Mouse (Mus musculus) regulatory T cell (primary cell): Measurements from ENCODE around the gene Stoml1.
"Not testable (repeated sequence)": the region's sequence is repeated elsewhere in the genome, so short reads cannot be mapped to it uniquely, and the experiment has no call there.

ENCODE experiments used
- in situ Hi-C: fragments of 300-600 bp; cut with MboI, MseI; formaldehyde crosslinking; loops from one replicate; pipeline ENCODE4 v1.15.1; 2025; ENCODE audit warnings: high pct_unique_total_duplicates

Gene Stoml1

GRCm38 (mm10) chr9:58241780-58242485 lies 11.0 kb upstream of the Stoml1 start:
- in situ Hi-C loops, result loop anchor here (5.0 kb wide), 1 partner anchor 40 kb away; no protein-coding TSS in a partner anchor

DNA sequence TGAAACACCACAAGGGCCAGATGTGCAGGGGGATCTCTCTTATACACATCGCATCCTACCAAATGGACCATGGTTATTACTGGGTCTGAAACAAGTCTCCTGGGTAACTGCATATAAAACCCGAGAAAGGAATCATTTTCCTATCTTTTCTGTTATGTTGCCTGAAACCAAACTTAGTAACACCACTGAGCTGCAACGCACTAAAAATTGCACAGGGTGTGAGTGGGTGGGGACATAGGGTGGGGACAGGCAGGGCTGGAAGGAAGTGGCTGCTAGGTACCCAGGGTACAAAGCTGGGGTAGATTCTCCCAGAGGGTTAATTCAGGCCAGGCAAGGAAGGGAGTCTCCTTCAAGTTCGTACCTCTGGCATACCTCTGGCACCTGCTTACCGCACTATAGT lies 10.3 kb upstream of the Stoml1 start:
- in situ Hi-C loops, result loop anchor here (5.0 kb wide), 1 partner anchor 40 kb away; no protein-coding TSS in a partner anchor

DNA sequence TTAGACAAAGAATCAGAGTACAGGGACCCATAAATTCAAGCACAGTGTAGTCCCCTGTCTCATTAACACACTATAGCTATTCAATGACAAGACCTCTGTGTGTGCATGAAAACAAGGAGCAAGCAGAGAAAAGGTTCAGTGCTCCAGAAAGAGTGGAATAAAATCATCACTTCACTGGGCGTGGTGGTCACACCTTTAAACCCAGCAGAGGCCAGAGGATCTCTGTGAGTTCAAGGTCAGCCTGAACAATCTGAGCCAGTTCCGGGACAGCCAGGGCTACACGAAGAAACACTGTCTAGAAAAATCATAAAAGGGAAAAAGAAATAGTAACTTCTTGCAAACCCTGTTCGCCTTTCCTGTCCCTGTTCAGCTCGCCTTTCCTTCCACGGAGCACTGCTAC lies 9.3 kb upstream of the Stoml1 start:
- in situ Hi-C loops, result loop anchor here (5.0 kb wide), 1 partner anchor 39 kb away; no protein-coding TSS in a partner anchor

GRCm38 (mm10) chr9:58246083-58246591 lies 6.8 kb upstream of the Stoml1 start:
- in situ Hi-C loops, result no loop called here

- in situ Hi-C loops, result no loop called here
These were observed 5.8 kb upstream of the Stoml1 start for GRCm38 (mm10) chr9:58247064-58247759.

GRCm38 (mm10) chr9:58248746-58249413 lies 4.1 kb upstream of the Stoml1 start:
- in situ Hi-C loops, result no loop called here

DNA sequence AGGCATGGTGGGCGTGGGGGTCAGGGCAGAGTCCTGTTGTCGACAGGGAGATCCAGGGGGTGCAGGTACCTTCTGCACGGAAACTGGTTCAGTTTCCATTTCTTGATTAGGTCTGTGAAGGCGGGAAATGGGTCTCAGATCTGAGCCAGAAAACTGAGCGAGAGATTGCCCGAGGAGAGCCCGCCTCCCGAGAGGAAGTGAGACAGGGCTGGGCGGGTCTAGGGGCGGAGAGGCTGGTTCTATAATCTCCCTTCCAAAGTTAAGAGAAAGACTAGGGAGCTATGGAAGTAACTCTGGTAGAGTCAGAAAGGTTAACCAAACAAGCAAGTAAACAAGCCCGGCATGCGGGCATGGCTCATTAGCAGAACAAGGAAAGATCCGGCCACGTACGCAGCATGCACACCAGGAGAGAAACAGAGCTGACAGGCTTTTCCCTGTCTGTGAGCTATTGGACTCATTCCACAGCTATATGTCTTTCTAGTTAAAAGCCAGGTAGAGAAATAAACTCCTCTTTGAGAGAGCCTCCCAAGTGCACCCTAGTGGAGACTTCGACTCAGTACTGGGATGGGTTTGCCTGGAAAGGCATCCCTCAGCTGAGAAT lies 3.3 kb upstream of the Stoml1 start, which contains the start of gene Pml:
Gene Pml (minus strand): TSS at position 195 of the 601 bp plus-strand sequence.
- in situ Hi-C loops, result no loop called here

DNA sequence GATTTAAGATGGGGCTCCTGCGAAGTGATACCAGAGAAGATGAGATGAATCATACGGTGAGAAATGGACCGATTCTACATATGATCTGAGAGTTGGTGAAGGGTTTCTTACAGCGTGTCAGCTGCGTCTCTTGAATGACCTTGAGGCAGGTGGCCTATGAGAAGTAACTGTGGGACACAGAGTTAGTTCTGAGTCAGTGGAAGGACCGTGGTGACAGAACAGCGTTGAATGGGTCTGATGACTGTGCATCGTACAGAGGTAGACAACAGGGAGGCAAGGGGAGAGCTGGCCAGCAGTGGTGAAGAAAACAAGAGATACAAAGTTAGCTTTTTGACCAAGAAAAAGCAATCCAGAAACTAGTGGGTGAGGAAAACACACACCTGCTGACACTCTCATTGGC lies 2.6 kb upstream of the Stoml1 start:
- in situ Hi-C loops, result no loop called here

- in situ Hi-C loops, result not testable (repeated sequence)
These were observed 2.2 kb upstream of the Stoml1 start for GRCm38 (mm10) chr9:58250730-58251129.

- in situ Hi-C loops, result not testable (repeated sequence)
These were observed 800 bp downstream of the Stoml1 start for GRCm38 (mm10) chr9:58253805-58254122.

- in situ Hi-C loops, result no loop called here
These were observed 2.1 kb downstream of the Stoml1 start for GRCm38 (mm10) chr9:58255105-58255504.

DNA sequence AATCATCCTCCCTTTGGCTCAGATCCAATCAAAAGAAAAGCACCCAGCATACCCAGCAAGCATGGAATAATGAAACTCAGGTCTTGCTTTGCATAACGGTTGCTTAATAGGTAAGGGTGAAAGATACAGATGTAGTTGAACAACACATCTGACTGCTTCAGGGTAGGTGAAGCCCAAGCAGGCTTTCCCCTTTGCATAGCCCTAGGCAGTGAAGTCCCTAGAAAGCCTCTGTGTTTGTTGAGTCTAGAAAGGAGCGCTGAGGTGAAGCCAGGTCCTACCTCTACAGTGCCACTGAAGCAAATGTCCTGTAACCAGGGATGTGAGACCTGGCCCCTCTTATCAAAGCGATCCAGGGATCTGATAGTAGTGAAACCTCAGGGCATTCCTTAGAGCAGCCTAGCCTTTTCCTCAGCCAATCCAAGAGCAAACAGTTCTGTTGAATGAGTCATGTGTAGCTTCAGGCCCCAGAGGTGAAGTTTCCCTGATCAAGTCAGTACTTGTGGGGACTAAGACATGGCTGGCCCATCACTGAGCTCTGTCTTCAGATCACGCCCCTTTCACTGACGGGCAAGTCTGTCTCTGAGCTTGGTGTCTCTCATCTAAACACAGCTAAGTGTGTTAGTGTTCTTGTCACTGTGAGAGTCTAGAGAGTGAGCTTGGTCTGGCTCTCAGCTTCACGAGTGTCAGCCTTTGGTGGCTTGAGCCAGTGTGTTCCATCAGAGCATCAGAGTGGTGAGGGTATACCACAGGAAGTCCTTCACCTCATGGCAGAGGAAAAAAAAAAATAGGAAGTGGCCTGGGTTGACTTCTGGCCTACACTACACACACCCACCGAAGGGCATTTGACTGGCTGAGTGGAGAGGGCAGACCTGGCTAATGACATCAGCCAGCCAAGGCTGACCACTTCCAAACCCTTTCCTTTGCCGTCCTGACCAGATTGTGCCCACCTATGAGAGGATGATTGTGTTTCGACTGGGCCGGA lies 3.0 kb downstream of the Stoml1 start:
- in situ Hi-C loops, result no loop called here

DNA sequence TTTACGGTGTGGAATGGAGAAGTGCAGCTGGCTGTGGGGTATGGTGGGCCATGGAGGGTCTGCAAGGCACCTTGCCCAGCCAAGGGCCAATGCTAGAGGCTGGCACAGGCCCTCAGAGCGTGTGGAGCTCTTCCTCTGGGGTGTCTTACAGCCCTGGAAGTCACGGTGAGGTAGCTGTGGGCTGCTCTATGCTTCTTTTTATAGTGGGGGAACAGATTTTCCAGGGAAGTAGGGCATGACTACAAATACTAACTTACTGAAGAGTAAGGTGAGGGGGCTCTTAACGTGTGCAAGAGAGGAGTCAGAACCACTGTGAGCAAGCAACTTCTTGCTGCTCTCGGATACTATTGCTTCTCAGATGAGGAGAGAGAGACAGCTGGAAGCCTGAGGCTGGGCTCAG lies 9.5 kb downstream of the Stoml1 start:
- in situ Hi-C loops, result no loop called here

DNA sequence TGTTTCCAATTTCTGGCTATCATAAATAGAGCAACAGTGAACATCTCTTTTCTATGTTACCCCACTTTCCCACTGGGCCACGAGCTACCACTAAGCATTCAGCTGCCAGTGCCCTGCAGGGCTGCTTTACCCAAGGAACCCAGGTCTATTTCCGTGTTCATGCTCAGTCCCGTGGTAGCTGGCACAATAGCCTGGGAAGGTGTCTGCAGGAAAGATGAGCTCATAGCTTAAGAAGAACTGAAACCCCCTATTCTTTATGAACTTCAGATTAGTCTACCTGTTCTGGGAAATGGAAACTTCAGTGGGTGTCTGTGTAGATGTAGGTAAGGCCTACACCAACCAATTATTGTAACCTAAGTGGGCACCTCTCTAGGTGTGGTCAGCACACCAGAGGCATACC lies 12.4 kb downstream of the Stoml1 start:
- in situ Hi-C loops, result no loop called here

- in situ Hi-C loops, result no loop called here
These were observed 13.6 kb downstream of the Stoml1 start for GRCm38 (mm10) chr9:58266571-58267011.

GRCm38 (mm10) chr9:58267046-58267445 lies 14.1 kb downstream of the Stoml1 start:
- in situ Hi-C loops, result no loop called here

- in situ Hi-C loops, result no loop called here
These were observed 15.7 kb downstream of the Stoml1 start for GRCm38 (mm10) chr9:58268384-58269313.

GRCm38 (mm10) chr9:58270081-58270480 lies 17.1 kb downstream of the Stoml1 start:
- in situ Hi-C loops, result no loop called here

DNA sequence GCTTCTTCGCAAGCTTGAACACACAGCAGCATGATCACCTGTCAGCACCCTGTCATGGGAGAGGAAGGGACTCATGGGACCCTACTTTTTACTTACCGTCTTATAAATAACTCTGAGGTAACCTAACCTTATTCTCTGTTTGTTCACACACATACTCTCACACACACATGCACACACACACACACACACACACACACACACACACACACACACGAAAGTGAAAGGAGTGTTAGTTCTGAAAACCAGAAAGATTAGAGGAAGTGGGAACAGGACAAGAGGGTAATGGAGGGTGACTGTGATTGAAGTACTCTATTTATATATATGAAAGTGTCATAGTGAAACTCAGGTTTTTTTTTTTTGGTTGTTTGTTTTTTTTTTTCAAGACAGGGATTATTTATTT lies 18.1 kb downstream of the Stoml1 start:
- in situ Hi-C loops, result no loop called here

DNA sequence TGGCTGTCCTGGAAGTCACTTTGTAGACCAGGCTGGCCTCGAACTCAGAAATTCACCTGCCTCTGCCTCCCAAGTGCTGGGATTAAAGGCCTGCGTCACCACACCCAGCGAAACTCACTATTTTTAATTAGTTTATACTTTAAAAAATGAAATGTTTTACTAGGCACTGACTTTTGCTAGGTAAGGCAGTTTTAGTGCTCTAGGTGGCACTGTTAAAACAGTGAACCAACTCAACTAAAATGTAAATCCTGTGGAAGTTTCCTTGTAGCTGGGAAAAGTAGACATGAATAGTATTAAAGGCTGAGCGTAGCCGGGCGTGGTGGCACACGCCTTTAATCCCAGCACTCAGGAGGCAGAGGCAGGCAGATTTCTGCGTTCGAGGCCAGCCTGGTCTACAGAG lies 18.6 kb downstream of the Stoml1 start:
- in situ Hi-C loops, result not testable (repeated sequence)
